Mouse (Mus musculus): Measurements from ENCODE around the gene Tfpi2. TPM values are rescaled to one million over a fixed set of nuclear protein-coding genes. Genes with fewer than 3 reads are reported as not detected.
A peak's percentile ranks its signal among the peaks of the same experiment; 100 is the strongest.

Gene Tfpi2
- total RNA-seq, 2 experiments from 2014 or later, result not detected

DNA sequence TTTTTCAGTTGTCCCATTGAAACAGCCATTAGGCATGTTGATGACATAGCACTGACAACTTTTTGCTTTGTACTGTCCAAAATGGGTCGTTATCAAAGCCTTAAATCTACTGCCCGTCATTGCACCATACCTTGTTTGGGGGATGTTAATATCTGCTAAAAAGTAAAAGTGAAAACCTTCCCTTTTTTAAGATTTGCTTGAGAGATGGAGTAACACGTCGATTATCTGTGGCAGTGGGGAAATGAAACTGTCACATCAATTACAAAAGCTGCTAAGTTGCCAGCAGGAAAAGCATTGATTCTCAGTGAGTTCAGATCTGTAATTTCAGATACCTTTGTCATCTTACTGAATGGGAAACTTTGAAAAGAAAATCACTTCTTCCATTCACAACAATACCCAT is 62.6 kb downstream of the Tfpi2 start:
- intact Hi-C loops (cut with DNase I), result no loop called here
- no peak for DNase-seq (ENCODE audit: low spot score in 2 of 2)

DNA sequence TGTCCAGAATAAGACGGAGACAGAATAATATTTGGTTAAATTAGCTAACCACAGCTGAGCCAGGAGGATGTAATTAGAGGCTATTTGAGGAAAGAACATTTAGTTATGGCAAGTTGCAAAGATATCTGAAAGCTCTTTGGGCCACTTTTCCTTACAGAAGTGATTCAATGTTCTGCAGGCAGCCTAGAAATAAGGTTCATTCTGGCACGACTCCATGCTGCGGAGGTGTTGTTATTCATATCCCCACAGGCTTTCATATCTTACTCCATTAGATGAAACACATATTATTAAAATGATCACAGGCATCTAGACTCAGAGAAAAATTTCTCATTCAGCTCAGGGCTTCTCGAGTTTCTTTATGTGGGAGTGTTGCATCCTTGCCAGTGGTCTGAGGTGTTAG is 65.8 kb downstream of the Tfpi2 start:
- intact Hi-C loops (cut with DNase I), result no loop called here
- DNase-seq (ENCODE audit: low spot score in 2 of 2), result peak; percentile 17 to 20

DNA sequence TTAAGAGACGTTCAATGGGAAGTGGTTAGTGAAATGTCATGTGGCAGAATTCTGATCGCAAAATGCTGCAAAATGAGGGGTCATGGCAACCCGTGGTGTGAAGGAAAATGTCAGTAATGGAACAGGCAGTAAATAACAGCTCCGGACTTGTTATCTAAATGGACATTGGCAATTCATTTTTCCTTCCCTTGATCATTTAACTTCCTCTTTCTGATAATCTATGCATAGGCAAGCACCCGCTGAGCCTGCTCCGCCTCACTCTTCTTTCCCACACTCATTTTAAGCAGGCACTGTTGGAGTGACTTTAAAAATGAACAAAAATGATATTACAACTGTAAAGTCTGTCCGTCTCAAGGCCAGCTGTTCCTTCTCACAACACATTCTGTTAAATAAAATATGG is 72.7 kb downstream of the Tfpi2 start:
- intact Hi-C loops (cut with DNase I), result no loop called here
- DNase-seq (ENCODE audit: low spot score in 2 of 2), result no peak

Other genes with a start within 250 kb of the Tfpi2 start
- under 1 TPM in 1 of 2 experiments, not detected in 1; 0.18 TPM for gene Calcr, start 224.2 kb downstream of the Tfpi2 start, total RNA-seq (2021)
- gene Gngt1, start 4.9 kb upstream of the Tfpi2 start, total RNA-seq (2021), result not detected
- gene Gng11, start 15.0 kb upstream of the Tfpi2 start, total RNA-seq (2021), result 10 to 100 TPM; 10.1 to 10.8 TPM
- 10 to 100 TPM; 23.1 to 29.4 TPM for gene Bet1, start 98.1 kb upstream of the Tfpi2 start, total RNA-seq (2021)